ENCODE assay signal across 22 mouse cellular contexts in genomic region chr2:18095804-18096203, GRCm38 (mm10). TPM values are rescaled to one million over a fixed set of nuclear protein-coding genes. Genes with fewer than 3 reads are reported as not detected.
DNase-seq lines count a peak whose midpoint lies in the region; ATAC-seq lines count a peak whose summit lies in the region.
"Had no signal": no experiment of that assay in that cellular context is flagged by ENCODE, and none has a peak within 500 bp of the region (broad histone marks: within the 10 kb centered on the region; RNA-seq: fewer than 3 reads in every experiment).

No protein-coding gene starts in this region.

- 69% methylated on average over 2 of the region's 2 CpGs for WGBS in hindbrain, embryonic 11.5 days
- 70% methylated on average over 2 of the region's 2 CpGs for WGBS in forebrain, embryonic 13.5 days

- no peak overlapping the region for H3K9ac ChIP-seq in hindbrain, embryonic 11.5 days (ENCODE audit: low read depth, low read length)
- no peak overlapping the region for H3K9ac ChIP-seq in forebrain, embryonic 13.5 days
- H3K9ac ChIP-seq: embryonic facial prominence, embryonic 13.5 days; forebrain, embryonic 12.5 days; forebrain, postnatal 0 days; hindbrain, embryonic 15.5 days had no signal

- no peak overlapping the region for H3K4me3 ChIP-seq in hindbrain, embryonic 11.5 days (ENCODE audit: low read depth, low read length)
- no peak overlapping the region for H3K4me3 ChIP-seq in forebrain, embryonic 13.5 days
- H3K4me3 ChIP-seq: embryonic facial prominence, embryonic 13.5 days; forebrain, embryonic 12.5 days; gastrocnemius, adult 2 months; hindbrain, embryonic 15.5 days had no signal

- H3K36me3 ChIP-seq in hindbrain, embryonic 11.5 days (ENCODE audit: control insufficient read depth, insufficient read depth, low read length), result no peaks in the 10 kb centered on the region
- peaks cover 45% of the 10 kb centered on the region for H3K36me3 ChIP-seq in forebrain, embryonic 13.5 days (ENCODE audit: poor library complexity, severe bottlenecking)

- no peaks in the 10 kb centered on the region for H3K27me3 ChIP-seq in hindbrain, embryonic 11.5 days (ENCODE audit: control insufficient read depth, insufficient read depth, low read length)
- H3K27me3 ChIP-seq in forebrain, embryonic 13.5 days, result no peaks in the 10 kb centered on the region
- H3K27me3 ChIP-seq: embryonic facial prominence, embryonic 13.5 days; forebrain, embryonic 12.5 days; hindbrain, embryonic 15.5 days had no signal

- no peak for ATAC-seq in hindbrain, embryonic 11.5 days (ENCODE audit: low FRiP score)
- no peak for ATAC-seq in forebrain, embryonic 13.5 days
- ATAC-seq: forebrain, postnatal 0 days; inflammation-experienced regulatory T-cells, adult 6 months; intestine, postnatal 0 days had no signal

- H3K27ac ChIP-seq in hindbrain, embryonic 11.5 days (ENCODE audit: low read depth, low read length), result no peak overlapping the region
- no peak overlapping the region for H3K27ac ChIP-seq in forebrain, embryonic 13.5 days
- H3K27ac ChIP-seq: embryonic facial prominence, embryonic 13.5 days; forebrain, embryonic 12.5 days; gastrocnemius, adult 2 months; hindbrain, embryonic 15.5 days had no signal

- H3K4me2 ChIP-seq in hindbrain, embryonic 11.5 days (replicated peaks; ENCODE audit: low read depth, low read length), result no peak overlapping the region
- no peak overlapping the region for H3K4me2 ChIP-seq in forebrain, embryonic 13.5 days
- H3K4me2 ChIP-seq: embryonic facial prominence, embryonic 13.5 days; forebrain, embryonic 12.5 days; hindbrain, embryonic 15.5 days had no signal

- no peaks in the 10 kb centered on the region for H3K4me1 ChIP-seq in hindbrain, embryonic 11.5 days (replicated peaks; ENCODE audit: control insufficient read depth, insufficient read depth, low read length)
- no peaks in the 10 kb centered on the region for H3K4me1 ChIP-seq in forebrain, embryonic 13.5 days
- H3K4me1 ChIP-seq: embryonic facial prominence, embryonic 13.5 days; forebrain, embryonic 12.5 days; hindbrain, embryonic 15.5 days had no signal

- DNase-seq in 3T3-L1 (ENCODE audit: low read depth, low spot score) (peak; percentile 8), adipocyte (ENCODE audit: low spot score) (peak; percentile 52)
- DNase-seq in CD4-positive, CD25-positive, alpha-beta regulatory T cell, adult 2 months (ENCODE audit: low read depth, low spot score), result peak; percentile 28
- peak; percentile 46 for DNase-seq in induced T-regulatory cell, adult 2 months (ENCODE audit: low read depth)
- DNase-seq in hindbrain, embryonic 11.5 days (ENCODE audit: low spot score), result no peak
- DNase-seq in spleen, postnatal 4 days (ENCODE audit: low spot score in 2 of 2), result no peak
- DNase-seq: adrenal gland, postnatal 14 days; B cell, adult 2 months; cerebellum, adult 18-20 months; cerebellum, adult 9-11 months; cerebellum, postnatal 36 days; forebrain, postnatal 0 days; gastrocnemius, adult 2 months; gastrocnemius, postnatal 25 days; heart, postnatal 10 days; heart, postnatal 4 days had no signal

- no peaks in the 10 kb centered on the region for H3K9me3 ChIP-seq in hindbrain, embryonic 11.5 days (ENCODE audit: control insufficient read depth, low read length)
- H3K9me3 ChIP-seq in forebrain, embryonic 13.5 days (replicated peaks), result no peaks in the 10 kb centered on the region
- H3K9me3 ChIP-seq: forebrain, embryonic 12.5 days; hindbrain, embryonic 15.5 days had no signal

RNA-seq across cellular contexts. Expression of gene Mllt10, which starts 40.8 kb away (rescaled TPM):
- 48.0 and 62.2 TPM in 2 replicates for polyA plus RNA-seq in hindbrain, embryonic 11.5 days (2014; fragmentation: Nextera tagmentation; extraction: Ambion mirVana)
- 73.5 and 75.3 TPM in 2 replicates for polyA plus RNA-seq in forebrain, embryonic 13.5 days (2015; fragmentation: Nextera tagmentation; extraction: Ambion mirVana)

RNA-seq across cellular contexts. Expression of gene Skida1, which starts 47.0 kb away (rescaled TPM):
- polyA plus RNA-seq in hindbrain, embryonic 11.5 days (2014; fragmentation: Nextera tagmentation; extraction: Ambion mirVana), result 19.6 and 20.1 TPM in 2 replicates
- 17.2 and 17.9 TPM in 2 replicates for polyA plus RNA-seq in forebrain, embryonic 13.5 days (2015; fragmentation: Nextera tagmentation; extraction: Ambion mirVana)

RNA-seq across cellular contexts. Expression of gene A930004D18Rik, which starts 58.3 kb away (rescaled TPM):
- polyA plus RNA-seq in hindbrain, embryonic 11.5 days (2014; fragmentation: Nextera tagmentation; extraction: Ambion mirVana), result 8.5 and 10.7 TPM in 2 replicates
- polyA plus RNA-seq in forebrain, embryonic 13.5 days (2015; fragmentation: Nextera tagmentation; extraction: Ambion mirVana), result 16.2 and 20.3 TPM in 2 replicates

Comparison
In these comparisons a context has a peak if more than half of its experiments do, and no peak if none do; other contexts are left out.
1. DNase-seq: peak in 3T3-L1 (single experiment), CD4-positive, CD25-positive, alpha-beta regulatory T cell, adult 2 months (single experiment), adipocyte (single experiment) and induced T-regulatory cell, adult 2 months (single experiment); none in hindbrain, embryonic 11.5 days (single experiment) and spleen, postnatal 4 days (0 of 2).